8 mouse cellular contexts compared by ENCODE assay signal in the genomic region with DNA sequence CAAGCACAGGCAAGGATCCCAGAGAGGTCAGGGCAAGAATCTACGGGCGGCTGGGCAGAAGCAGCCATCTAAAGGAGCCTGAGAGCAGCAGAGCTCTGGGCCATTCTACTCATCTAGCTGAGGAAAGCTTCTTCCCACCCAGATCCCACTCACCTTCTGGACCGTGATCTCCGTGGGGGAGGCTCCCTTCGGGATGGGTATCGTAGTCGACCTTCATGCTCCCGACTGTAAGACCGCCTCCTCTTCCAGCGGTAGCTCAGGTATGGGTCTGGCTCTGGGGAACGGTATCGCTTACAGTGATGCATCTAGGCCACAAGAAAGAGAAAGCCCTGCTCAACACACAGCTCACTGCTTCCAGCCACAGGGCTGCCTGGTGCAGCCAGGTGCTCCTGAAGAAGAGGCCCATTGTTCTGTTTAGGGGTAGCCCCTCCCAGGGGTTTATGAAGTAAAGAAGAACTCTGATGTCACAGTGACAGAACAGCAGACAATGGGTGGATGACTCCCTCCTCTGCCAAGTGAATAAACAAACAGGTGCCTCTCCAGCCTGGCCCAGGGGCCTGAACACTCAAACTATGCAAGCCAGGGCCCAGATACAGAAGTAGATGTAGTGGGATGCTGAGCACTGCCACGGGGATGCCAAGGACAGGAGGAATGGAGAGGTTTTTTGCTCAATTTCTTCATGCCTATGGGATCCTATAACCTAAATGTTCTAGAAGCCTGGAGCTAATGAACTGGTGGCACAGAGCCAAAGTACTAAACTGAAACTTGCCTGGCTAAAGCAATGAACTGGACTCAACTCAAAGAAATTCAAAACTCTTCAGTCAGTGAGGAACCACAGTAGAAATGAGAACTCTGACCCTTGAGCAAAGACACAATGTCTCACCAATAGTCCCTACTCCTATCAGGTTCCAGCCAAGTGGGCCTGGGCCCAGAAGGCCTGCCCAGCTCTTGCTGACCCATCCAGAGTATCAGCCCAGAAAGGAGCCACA. TPM values are rescaled to one million over a fixed set of nuclear protein-coding genes. Genes with fewer than 3 reads are reported as not detected.
DNase-seq lines count a peak whose midpoint lies in the region; ATAC-seq and TF ChIP-seq lines count a peak whose summit lies in the region.

No protein-coding gene starts in this region.

- peaks cover 40% of the 10 kb centered on the region for H3K79me2 ChIP-seq in myocyte (ENCODE audit: control insufficient read depth, insufficient read depth)

- H3K27ac ChIP-seq in left cerebral cortex, adult 2 months: peak overlapping the region; percentile 100
- peak overlapping the region; percentile 61; the same call in 1 of the 2 replicates for H3K27ac ChIP-seq in embryonic facial prominence, embryonic 15.5 days (replicated peaks)

- intact Hi-C loops in left cerebral cortex, adult 2 months (cut with DNase I): loop anchor here (5.0 kb wide), 2 partner anchors 155 to 235 kb away; no protein-coding TSS in a partner anchor
- intact Hi-C loops in left cerebral cortex, postnatal 14 days (cut with DNase I): loop anchor here (5.0 kb wide), 2 partner anchors 150 to 235 kb away; a partner anchor contains a TSS

- H3ac ChIP-seq in myocyte (ENCODE audit: control insufficient read depth, insufficient read length): no peak overlapping the region

- ATAC-seq in embryonic facial prominence, embryonic 15.5 days (ENCODE audit: insufficient number of reproducible peaks, low FRiP score, low TSS enrichment, low read depth): no peak

- no peaks in the 10 kb centered on the region for H3K9me3 ChIP-seq in embryonic facial prominence, embryonic 15.5 days (replicated peaks)

- no peak for TF ChIP-seq CTCF in left cerebral cortex, adult 2 months (IDR thresholded peaks at IDR 0.05)

- DNase-seq in left cerebral cortex, adult 2 months (ENCODE audit: extremely low spot score in 1 of 2, low spot score in 2 of 2): no peak
- no peak for DNase-seq in left cerebral cortex, adult 9 months (ENCODE audit: low spot score in 2 of 2)
- peak; percentile 84 for DNase-seq in kidney, adult 9 months
- no peak for DNase-seq in retina, embryonic 14.5 days (ENCODE audit: low spot score)
- DNase-seq in right cerebral cortex, postnatal 36 days (ENCODE audit: low spot score in 2 of 2): no peak
- DNase-seq in left cerebral cortex, postnatal 14 days (ENCODE audit: low spot score in 2 of 2): no peak

- WGBS in embryonic facial prominence, embryonic 15.5 days: 86% methylated on average over 13 of the region's 13 CpGs

- peak overlapping the region; percentile 59 for H3K4me3 ChIP-seq in left cerebral cortex, adult 2 months
- H3K4me3 ChIP-seq in embryonic facial prominence, embryonic 15.5 days (replicated peaks): peak overlapping the region; percentile 6; the same call in 1 of the 2 replicates
- no peak overlapping the region for H3K4me3 ChIP-seq in myocyte

- TF ChIP-seq POLR2A in myocyte (IDR thresholded peaks at IDR 0.05; ENCODE audit: insufficient read length, low read depth): no peak

- peaks cover 35% of the 10 kb centered on the region for H3K4me1 ChIP-seq in embryonic facial prominence, embryonic 15.5 days

- no peaks in the 10 kb centered on the region for H3K27me3 ChIP-seq in embryonic facial prominence, embryonic 15.5 days
- H3K27me3 ChIP-seq in myocyte (ENCODE audit: control insufficient read depth, insufficient read depth, insufficient read length): no peaks in the 10 kb centered on the region

- no peak overlapping the region for H3K4me2 ChIP-seq in embryonic facial prominence, embryonic 15.5 days (replicated peaks)
- H3K4me2 ChIP-seq in myocyte (ENCODE audit: low read depth): peak overlapping the region; percentile 99

- peaks cover 43% of the 10 kb centered on the region for H3K36me3 ChIP-seq in embryonic facial prominence, embryonic 15.5 days
- H3K36me3 ChIP-seq in myocyte (ENCODE audit: control insufficient read depth, insufficient read depth): peaks cover 37% of the 10 kb centered on the region

- no peak overlapping the region for H3K9ac ChIP-seq in embryonic facial prominence, embryonic 15.5 days

TF ChIP-seq in myocyte, 11 proteins besides CTCF, POLR2A, EP300 and RAD21:
- TF ChIP-seq CEBPB (IDR thresholded peaks at IDR 0.05; ENCODE audit: insufficient read depth, poor library complexity, severe bottlenecking) (no peak), POLR2AphosphoS2 (IDR thresholded peaks at IDR 0.05; ENCODE audit: insufficient read length, low read depth) (no peak), REST (IDR thresholded peaks at IDR 0.05; ENCODE audit: insufficient read depth, insufficient read length) (no peak), USF1 (IDR thresholded peaks at IDR 0.05; ENCODE audit: low read depth) (no peak), MYOD1 (IDR thresholded peaks at IDR 0.05; ENCODE audit: control insufficient read depth in 1 of 3, insufficient read length in 2 of 3, low read depth in 2 of 3) (no peak), SRF (IDR thresholded peaks at IDR 0.05; ENCODE audit: control insufficient read depth, insufficient read length, low read depth) (no peak)
TF ChIP-seq in myocyte: peak in this region for 0.

RNA-seq across cellular contexts. Expression of a gene that starts 3.8 kb away (rescaled TPM):
- 10 to 100 TPM; 86.8 to 96.3 TPM for total RNA-seq in left cerebral cortex, adult 2 months (2021)
- 78.4 and 80.2 TPM in 2 replicates for polyA plus RNA-seq in embryonic facial prominence, embryonic 15.5 days (2015; fragmentation: Nextera tagmentation; extraction: Ambion mirVana)
- 47.1 TPM for polyA plus RNA-seq in myocyte (2012; fragmentation: generic; extraction: Trizol)
- total RNA-seq in left cerebral cortex, postnatal 14 days (2021): 10 to 100 TPM; 81.3 to 81.8 TPM

RNA-seq across cellular contexts. Expression of a gene that starts 53.5 kb away (rescaled TPM):
- 10 to 100 TPM; 13.8 to 14.2 TPM for total RNA-seq in left cerebral cortex, adult 2 months (2021)
- 32.4 and 33.2 TPM in 2 replicates for polyA plus RNA-seq in embryonic facial prominence, embryonic 15.5 days (2015; fragmentation: Nextera tagmentation; extraction: Ambion mirVana)
- 11.0 TPM for polyA plus RNA-seq in myocyte (2012; fragmentation: generic; extraction: Trizol)
- total RNA-seq in left cerebral cortex, postnatal 14 days (2021): 10 to 100 TPM; 15.3 to 15.6 TPM
